Mouse (Mus musculus): ENCODE measurements around the gene Cyfip1. TPM values are rescaled to one million over a fixed set of nuclear protein-coding genes. Genes with fewer than 3 reads are reported as not detected.

Gene Cyfip1
- total and polyA plus RNA-seq, 3 experiments: 20.1 to 29.3 (median 27.8) TPM

- Histone ChIP-seq H3K27me3 (replicated peaks) (no peaks in the 10 kb centered on the region), H3K79me2 (replicated peaks; ENCODE audit: control insufficient read depth, extremely low read depth, insufficient read depth, poor library complexity, severe bottlenecking) (no peaks in the 10 kb centered on the region), H3K9me3 (replicated peaks; ENCODE audit: low read length) (no peaks in the 10 kb centered on the region), H3K4me2 (ENCODE audit: insufficient read depth, low read depth, poor library complexity, severe bottlenecking) (no peak overlapping the region), H3K36me3 (replicated peaks in 1 of 2; ENCODE audit: control insufficient read depth in 1 of 2, insufficient read depth in 1 of 2, low read length in 1 of 2) (peaks cover 15 to 69% of the 10 kb centered on the region in 2 experiments), H3K4me1 (ENCODE audit: control insufficient read depth in 1 of 2, insufficient read depth in 2 of 2) (peaks cover 0 to 20% of the 10 kb centered on the region in 2 experiments; a peak in 2 of 4 replicates), H3K27ac (ENCODE audit: insufficient read depth, low read depth) (no peak overlapping the region), H3K9ac (ENCODE audit: insufficient read depth, low read depth) (no peak overlapping the region), H3K4me3 (replicated peaks in 1 of 3; ENCODE audit: low read depth in 2 of 3, low read length in 2 of 3, poor library complexity in 1 of 3) (no peak overlapping the region)
- TF ChIP-seq CTCF (conservative IDR thresholded peaks at IDR 0.05 in 1 of 2, IDR thresholded peaks at IDR 0.05 in 1 of 2; ENCODE audit: low read depth in 2 of 2, low read length in 2 of 2): 0 out of 4 replicates have a peak, but pooled peaks of 1 of the 2 experiments have one; percentile 3
- no peak for TF ChIP-seq NELFE (IDR thresholded peaks at IDR 0.05; ENCODE audit: low read depth, low read length)
- dilution Hi-C loops (cut with MboI; ENCODE audit: extremely low pct_ligation_motif_present, extremely low pct_unique_long_range_greater_than_20kb, low sequenced_read_pairs) (no loop called here), in situ Hi-C loops (cut with MboI; ENCODE audit: low pct_ligation_motif_present, low pct_unique_long_range_greater_than_20kb, low sequenced_read_pairs) (no loop called here)
- DNase-seq (ENCODE audit: extremely low read depth): no peak
Measured at GRCm38 (mm10) chr7:55909519-55909918, 68.0 kb downstream of the Cyfip1 start.

GRCm38 (mm10) chr7:55910356-55910755 is 68.8 kb downstream of the Cyfip1 start:
- TF ChIP-seq IRF4 (IDR thresholded peaks at IDR 0.05; ENCODE audit: low read depth, low read length) (0 out of 2 replicates have a peak, but pooled peaks have one; percentile 15), TBP (conservative IDR thresholded peaks at IDR 0.05; ENCODE audit: low read depth, low read length) (no peak)
- peaks cover 23 to 75% of the 10 kb centered on the region in 2 experiments for H3K36me3 ChIP-seq (replicated peaks in 1 of 2; ENCODE audit: control insufficient read depth in 1 of 2, insufficient read depth in 1 of 2, low read length in 1 of 2)
- peak; percentile 20 for DNase-seq (ENCODE audit: extremely low read depth)
- in situ Hi-C loops (cut with MboI; ENCODE audit: low pct_ligation_motif_present, low pct_unique_long_range_greater_than_20kb, low sequenced_read_pairs) (no loop called here), dilution Hi-C loops (cut with MboI; ENCODE audit: extremely low pct_ligation_motif_present, extremely low pct_unique_long_range_greater_than_20kb, low sequenced_read_pairs) (no loop called here)
- H3K4me1 ChIP-seq (ENCODE audit: control insufficient read depth in 1 of 2, insufficient read depth in 2 of 2): peaks cover 0 to 20% of the 10 kb centered on the region in 2 experiments; a peak in 2 of 4 replicates
- H3K4me3 ChIP-seq (replicated peaks in 1 of 3; ENCODE audit: low read depth in 2 of 3, low read length in 2 of 3, poor library complexity in 1 of 3): no peak overlapping the region
- no peaks in the 10 kb centered on the region for H3K9me3 ChIP-seq (replicated peaks; ENCODE audit: low read length)
- H3K27ac ChIP-seq (ENCODE audit: insufficient read depth, low read depth): no peak overlapping the region
- H3K79me2 ChIP-seq (replicated peaks; ENCODE audit: control insufficient read depth, extremely low read depth, insufficient read depth, poor library complexity, severe bottlenecking): no peaks in the 10 kb centered on the region
- H3K27me3 ChIP-seq (replicated peaks): no peaks in the 10 kb centered on the region
- H3K4me2 ChIP-seq (ENCODE audit: insufficient read depth, low read depth, poor library complexity, severe bottlenecking): no peak overlapping the region
- no peak overlapping the region for H3K9ac ChIP-seq (ENCODE audit: insufficient read depth, low read depth)

- no peaks in the 10 kb centered on the region for H3K27me3 ChIP-seq (replicated peaks)
- no peaks in the 10 kb centered on the region for H3K9me3 ChIP-seq (replicated peaks; ENCODE audit: low read length)
- dilution Hi-C loops (cut with MboI; ENCODE audit: extremely low pct_ligation_motif_present, extremely low pct_unique_long_range_greater_than_20kb, low sequenced_read_pairs) (no loop called here), in situ Hi-C loops (cut with MboI; ENCODE audit: low pct_ligation_motif_present, low pct_unique_long_range_greater_than_20kb, low sequenced_read_pairs) (no loop called here)
- DNase-seq (ENCODE audit: extremely low read depth): peak; percentile 72
- peaks cover 0 to 20% of the 10 kb centered on the region in 2 experiments; a peak in 2 of 4 replicates for H3K4me1 ChIP-seq (ENCODE audit: control insufficient read depth in 1 of 2, insufficient read depth in 2 of 2)
- no peak overlapping the region for H3K9ac ChIP-seq (ENCODE audit: insufficient read depth, low read depth)
- H3K4me3 ChIP-seq (replicated peaks in 1 of 3; ENCODE audit: low read depth in 2 of 3, low read length in 2 of 3, poor library complexity in 1 of 3): no peak overlapping the region
- no peaks in the 10 kb centered on the region for H3K79me2 ChIP-seq (replicated peaks; ENCODE audit: control insufficient read depth, extremely low read depth, insufficient read depth, poor library complexity, severe bottlenecking)
- peak overlapping the region; percentile 13; the same call in 1 of the 2 replicates for H3K27ac ChIP-seq (ENCODE audit: insufficient read depth, low read depth)
- peaks cover 25 to 73% of the 10 kb centered on the region in 2 experiments for H3K36me3 ChIP-seq (replicated peaks in 1 of 2; ENCODE audit: control insufficient read depth in 1 of 2, insufficient read depth in 1 of 2, low read length in 1 of 2)
- H3K4me2 ChIP-seq (ENCODE audit: insufficient read depth, low read depth, poor library complexity, severe bottlenecking): no peak overlapping the region
- TF ChIP-seq PAX5 (IDR thresholded peaks at IDR 0.05; ENCODE audit: low read length) (no peak), CHD1 (IDR thresholded peaks at IDR 0.05; ENCODE audit: low read depth, low read length) (no peak), POLR2AphosphoS2 (IDR thresholded peaks at IDR 0.05; ENCODE audit: low read depth, low read length) (no peak), CTCF (conservative IDR thresholded peaks at IDR 0.05 in 1 of 2, IDR thresholded peaks at IDR 0.05 in 1 of 2; ENCODE audit: low read depth in 2 of 2, low read length in 2 of 2) (no peak), ZNF384 (IDR thresholded peaks at IDR 0.05; ENCODE audit: low read depth, low read length) (no peak), MYC (IDR thresholded peaks at IDR 0.05; ENCODE audit: low read depth, low read length) (no peak), ZKSCAN1 (IDR thresholded peaks at IDR 0.05; ENCODE audit: borderline replicate concordance, low read depth, low read length) (no peak), TCF12 (IDR thresholded peaks at IDR 0.05; ENCODE audit: low read depth, low read length) (no peak), SIN3A (IDR thresholded peaks at IDR 0.05; ENCODE audit: low read length) (no peak), MAZ (IDR thresholded peaks at IDR 0.05; ENCODE audit: low read depth, low read length) (no peak), MXI1 (IDR thresholded peaks at IDR 0.05; ENCODE audit: low read depth, low read length) (no peak), ZC3H11A (IDR thresholded peaks at IDR 0.05; ENCODE audit: low read depth, low read length) (no peak), RCOR1 (conservative IDR thresholded peaks at IDR 0.05; ENCODE audit: low read depth, low read length) (no peak), ZMIZ1 (IDR thresholded peaks at IDR 0.05; ENCODE audit: low read depth, low read length) (no peak), BHLHE40 (IDR thresholded peaks at IDR 0.05; ENCODE audit: low read depth, low read length) (no peak), USF1 (IDR thresholded peaks at IDR 0.05; ENCODE audit: low read depth, low read length) (no peak), JUND (conservative IDR thresholded peaks at IDR 0.05; ENCODE audit: low read depth, low read length) (peak; percentile 38; the same call in 1 of the 2 replicates), JUN (IDR thresholded peaks at IDR 0.05; ENCODE audit: insufficient read depth, low read depth, low read length) (no peak), MAFK (IDR thresholded peaks at IDR 0.05; ENCODE audit: insufficient replicate concordance, low read length) (peak; percentile 94), MEF2A (IDR thresholded peaks at IDR 0.05; ENCODE audit: borderline replicate concordance, low read depth, low read length) (no peak), IRF4 (IDR thresholded peaks at IDR 0.05; ENCODE audit: low read depth, low read length) (peak; percentile 82), EP300 (IDR thresholded peaks at IDR 0.05; ENCODE audit: low read length) (peak; percentile 47), TBP (conservative IDR thresholded peaks at IDR 0.05; ENCODE audit: low read depth, low read length) (no peak), USF2 (conservative IDR thresholded peaks at IDR 0.05; ENCODE audit: low read depth, low read length) (no peak), CHD2 (IDR thresholded peaks at IDR 0.05; ENCODE audit: low read length) (no peak)
Measured at GRCm38 (mm10) chr7:55911371-55911770, 69.8 kb downstream of the Cyfip1 start.
